ENCODE assay signal across 10 mouse cellular contexts in the genomic region with DNA sequence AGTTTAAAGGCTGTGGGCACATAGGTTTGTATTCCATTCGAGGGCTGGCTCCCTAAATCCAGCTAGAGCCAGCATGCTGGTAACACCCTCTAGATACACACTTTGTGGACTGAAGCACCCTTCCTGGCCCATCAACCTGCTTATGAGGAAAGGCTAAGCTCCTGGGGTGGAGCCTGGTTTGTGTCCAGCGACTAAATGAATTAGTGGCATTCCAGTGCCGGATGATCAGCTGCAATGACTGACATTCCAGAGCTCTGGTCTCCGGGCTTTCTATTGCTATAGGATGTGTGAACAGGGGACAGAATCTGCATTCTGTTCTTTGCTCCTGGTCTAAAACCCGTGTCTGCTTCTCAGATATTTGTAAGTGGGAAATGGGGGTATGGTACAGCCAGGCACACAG. TPM values are rescaled to one million over a fixed set of nuclear protein-coding genes. Genes with fewer than 3 reads are reported as not detected.
DNase-seq lines count a peak whose midpoint lies in the region; ATAC-seq lines count a peak whose summit lies in the region.
"Had no signal": no experiment of that assay in that cellular context is flagged by ENCODE, and none has a peak within 500 bp of the region (broad histone marks: within the 10 kb centered on the region; RNA-seq: fewer than 3 reads in every experiment).

No protein-coding gene starts in this region.

- ATAC-seq in forebrain, embryonic 14.5 days = 0 out of 2 replicates have a peak, but pooled peaks have one; percentile 4
- ATAC-seq in forebrain, embryonic 13.5 days = no peak
- no peak for ATAC-seq in limb, embryonic 13.5 days (ENCODE audit: low FRiP score, low read depth)
- ATAC-seq in neural tube, embryonic 14.5 days (ENCODE audit: low read depth) = no peak
- ATAC-seq in activated CD4-positive, CD25-positive, alpha-beta regulatory T cell, adult 4 months = no peak

- no peaks in the 10 kb centered on the region for H3K27me3 ChIP-seq in forebrain, embryonic 14.5 days (replicated peaks; ENCODE audit: control insufficient read depth, insufficient read depth, low read length)
- H3K27me3 ChIP-seq in forebrain, embryonic 13.5 days = no peaks in the 10 kb centered on the region
- peaks cover 5% of the 10 kb centered on the region; the same call in 1 of the 2 replicates for H3K27me3 ChIP-seq in limb, embryonic 13.5 days
- no peaks in the 10 kb centered on the region for H3K27me3 ChIP-seq in limb, embryonic 10.5 days (ENCODE audit: low read depth, poor library complexity, severe bottlenecking)
- H3K27me3 ChIP-seq in neural tube, embryonic 14.5 days (ENCODE audit: control insufficient read depth, insufficient read depth, low read length) = no peaks in the 10 kb centered on the region

- 44% methylated on average over 5 of the region's 5 CpGs for WGBS in forebrain, embryonic 14.5 days
- 37% methylated on average over 5 of the region's 5 CpGs for WGBS in forebrain, embryonic 13.5 days
- WGBS in limb, embryonic 13.5 days = 21% methylated on average over 5 of the region's 5 CpGs
- WGBS in limb, embryonic 10.5 days = 33% methylated on average over 5 of the region's 5 CpGs
- 48% methylated on average over 5 of the region's 5 CpGs for WGBS in neural tube, embryonic 14.5 days

- H3K4me2 ChIP-seq in forebrain, embryonic 14.5 days (ENCODE audit: low read length) = no peak overlapping the region
- H3K4me2 ChIP-seq in forebrain, embryonic 13.5 days = no peak overlapping the region
- 0 out of 2 replicates have a peak overlapping the region, but pooled peaks have one; percentile 19 for H3K4me2 ChIP-seq in limb, embryonic 13.5 days (replicated peaks)
- H3K4me2 ChIP-seq in neural tube, embryonic 14.5 days (ENCODE audit: low read depth, low read length) = no peak overlapping the region

- no peak overlapping the region for H3K9ac ChIP-seq in forebrain, embryonic 14.5 days (ENCODE audit: low read length)
- no peak overlapping the region for H3K9ac ChIP-seq in forebrain, embryonic 13.5 days
- no peak overlapping the region for H3K9ac ChIP-seq in limb, embryonic 13.5 days
- H3K9ac ChIP-seq in neural tube, embryonic 14.5 days (replicated peaks; ENCODE audit: low read depth, low read length) = no peak overlapping the region

- peaks cover 19% of the 10 kb centered on the region for H3K4me1 ChIP-seq in forebrain, embryonic 14.5 days (ENCODE audit: control insufficient read depth, insufficient read depth, low read length)
- H3K4me1 ChIP-seq in forebrain, embryonic 13.5 days = peaks cover 35% of the 10 kb centered on the region
- peaks cover 17% of the 10 kb centered on the region for H3K4me1 ChIP-seq in limb, embryonic 13.5 days
- H3K4me1 ChIP-seq in limb, embryonic 10.5 days = peaks cover 21% of the 10 kb centered on the region
- 0 out of 2 replicates have a peak, but pooled peaks cover 6% of the 10 kb centered on the region for H3K4me1 ChIP-seq in neural tube, embryonic 14.5 days (ENCODE audit: control insufficient read depth, insufficient read depth, low read length)

- no peaks in the 10 kb centered on the region for H3K36me3 ChIP-seq in forebrain, embryonic 14.5 days (ENCODE audit: control insufficient read depth, insufficient read depth, low read length)
- H3K36me3 ChIP-seq in forebrain, embryonic 13.5 days (ENCODE audit: poor library complexity, severe bottlenecking) = no peaks in the 10 kb centered on the region
- H3K36me3 ChIP-seq in limb, embryonic 13.5 days = no peaks in the 10 kb centered on the region
- no peaks in the 10 kb centered on the region for H3K36me3 ChIP-seq in limb, embryonic 10.5 days
- no peaks in the 10 kb centered on the region for H3K36me3 ChIP-seq in neural tube, embryonic 14.5 days (ENCODE audit: control insufficient read depth, insufficient read depth, low read length)

- H3K9me3 ChIP-seq in forebrain, embryonic 14.5 days (replicated peaks; ENCODE audit: control insufficient read depth, low read length) = no peaks in the 10 kb centered on the region
- H3K9me3 ChIP-seq in forebrain, embryonic 13.5 days (replicated peaks) = no peaks in the 10 kb centered on the region
- no peaks in the 10 kb centered on the region for H3K9me3 ChIP-seq in limb, embryonic 13.5 days
- no peaks in the 10 kb centered on the region for H3K9me3 ChIP-seq in limb, embryonic 10.5 days (replicated peaks)
- no peaks in the 10 kb centered on the region for H3K9me3 ChIP-seq in neural tube, embryonic 14.5 days (ENCODE audit: control insufficient read depth, low read length)

- no peak overlapping the region for H3K27ac ChIP-seq in forebrain, embryonic 14.5 days (ENCODE audit: low read depth, low read length)
- H3K27ac ChIP-seq in forebrain, embryonic 13.5 days = no peak overlapping the region
- H3K27ac ChIP-seq in limb, embryonic 13.5 days = no peak overlapping the region
- H3K27ac ChIP-seq in limb, embryonic 10.5 days = no peak overlapping the region
- peak overlapping the region; percentile 52; the same call in 1 of the 2 replicates for H3K27ac ChIP-seq in neural tube, embryonic 14.5 days (ENCODE audit: low read depth, low read length)

- no peak overlapping the region for H3K4me3 ChIP-seq in forebrain, embryonic 14.5 days (ENCODE audit: low read depth, low read length)
- no peak overlapping the region for H3K4me3 ChIP-seq in forebrain, embryonic 13.5 days
- no peak overlapping the region for H3K4me3 ChIP-seq in limb, embryonic 13.5 days
- no peak overlapping the region for H3K4me3 ChIP-seq in limb, embryonic 10.5 days
- H3K4me3 ChIP-seq in neural tube, embryonic 14.5 days (ENCODE audit: low read depth, low read length) = no peak overlapping the region
- H3K4me3 ChIP-seq: myocyte had no signal

- DNase-seq in forebrain, embryonic 14.5 days (ENCODE audit: low spot score) = no peak
- DNase-seq in limb, embryonic 10.5 days (ENCODE audit: low spot score) = no peak
- peak; percentile 4 for DNase-seq in kidney, adult 9 months
- no peak for DNase-seq in testis, postnatal 10 days (ENCODE audit: low spot score)
- DNase-seq: liver had no signal

RNA-seq across cellular contexts. Expression of a gene that starts 5.0 kb away (rescaled TPM):
- polyA plus RNA-seq in forebrain, embryonic 14.5 days (2014; fragmentation: Nextera tagmentation; extraction: Ambion mirVana) = 204 and 211 TPM in 2 replicates
- polyA plus RNA-seq in forebrain, embryonic 13.5 days (2015; fragmentation: Nextera tagmentation; extraction: Ambion mirVana) = 71.7 and 86.1 TPM in 2 replicates
- 15.9 and 16.0 TPM in 2 replicates for polyA plus RNA-seq in limb, embryonic 13.5 days (2015; fragmentation: Nextera tagmentation; extraction: Ambion mirVana)
- polyA plus RNA-seq in limb, embryonic 10.5 days (2016; fragmentation: Nextera tagmentation; extraction: Ambion mirVana) = 1.3 and 2.1 TPM in 2 replicates
- 296 and 522 TPM in 2 replicates for polyA plus RNA-seq in neural tube, embryonic 14.5 days (2014; fragmentation: Nextera tagmentation; extraction: Ambion mirVana)
- under 1 TPM in 1 of 2 experiments, not detected in 1; 0.77 TPM for polyA plus RNA-seq in activated CD4-positive, CD25-positive, alpha-beta regulatory T cell, adult 4 months (2017; shearing (Covaris generic))
- polyA plus RNA-seq: myocyte had no signal

RNA-seq across cellular contexts. Expression of a gene that starts 28.9 kb away (rescaled TPM):
- 0.06 TPM in 1 of 2 replicates, not detected in the other for polyA plus RNA-seq in forebrain, embryonic 14.5 days (2014; fragmentation: Nextera tagmentation; extraction: Ambion mirVana)
- polyA plus RNA-seq in forebrain, embryonic 13.5 days (2015; fragmentation: Nextera tagmentation; extraction: Ambion mirVana) = not detected in 2 replicates
- 0.33 TPM in 1 of 2 replicates, not detected in the other for polyA plus RNA-seq in limb, embryonic 13.5 days (2015; fragmentation: Nextera tagmentation; extraction: Ambion mirVana)
- 0.11 TPM in 1 of 2 replicates, not detected in the other for polyA plus RNA-seq in limb, embryonic 10.5 days (2016; fragmentation: Nextera tagmentation; extraction: Ambion mirVana)
- 0.15 TPM in 1 of 2 replicates, not detected in the other for polyA plus RNA-seq in neural tube, embryonic 14.5 days (2014; fragmentation: Nextera tagmentation; extraction: Ambion mirVana)
- not detected for polyA plus RNA-seq in activated CD4-positive, CD25-positive, alpha-beta regulatory T cell, adult 4 months (2017; shearing (Covaris generic))
